Mouse (Mus musculus): ENCODE measurements around the gene Xkr7.

The Xkr7 gene

GRCm38 (mm10) chr2:153032973-153033372 is 1.3 kb downstream of the Xkr7 start:
- no peak for DNase-seq (ENCODE audit: low spot score in 2 of 2)

GRCm38 (mm10) chr2:153033545-153034230 is 2.0 kb downstream of the Xkr7 start:
- DNase-seq (ENCODE audit: low spot score in 2 of 2): no peak

- DNase-seq (ENCODE audit: low spot score in 2 of 2): no peak
These were observed 5.0 kb downstream of the Xkr7 start for GRCm38 (mm10) chr2:153036690-153037089.

- DNase-seq (ENCODE audit: low spot score in 2 of 2): no peak
These were observed 12.2 kb downstream of the Xkr7 start for GRCm38 (mm10) chr2:153043886-153044285.

GRCm38 (mm10) chr2:153045884-153046299 is 14.2 kb downstream of the Xkr7 start:
- peak; percentile 47 to 52 for DNase-seq (ENCODE audit: low spot score in 2 of 2)

GRCm38 (mm10) chr2:153047828-153048465 is 16.3 kb downstream of the Xkr7 start:
- DNase-seq (ENCODE audit: low spot score in 2 of 2): peak in 1 of 2 experiments; percentile 51

DNA sequence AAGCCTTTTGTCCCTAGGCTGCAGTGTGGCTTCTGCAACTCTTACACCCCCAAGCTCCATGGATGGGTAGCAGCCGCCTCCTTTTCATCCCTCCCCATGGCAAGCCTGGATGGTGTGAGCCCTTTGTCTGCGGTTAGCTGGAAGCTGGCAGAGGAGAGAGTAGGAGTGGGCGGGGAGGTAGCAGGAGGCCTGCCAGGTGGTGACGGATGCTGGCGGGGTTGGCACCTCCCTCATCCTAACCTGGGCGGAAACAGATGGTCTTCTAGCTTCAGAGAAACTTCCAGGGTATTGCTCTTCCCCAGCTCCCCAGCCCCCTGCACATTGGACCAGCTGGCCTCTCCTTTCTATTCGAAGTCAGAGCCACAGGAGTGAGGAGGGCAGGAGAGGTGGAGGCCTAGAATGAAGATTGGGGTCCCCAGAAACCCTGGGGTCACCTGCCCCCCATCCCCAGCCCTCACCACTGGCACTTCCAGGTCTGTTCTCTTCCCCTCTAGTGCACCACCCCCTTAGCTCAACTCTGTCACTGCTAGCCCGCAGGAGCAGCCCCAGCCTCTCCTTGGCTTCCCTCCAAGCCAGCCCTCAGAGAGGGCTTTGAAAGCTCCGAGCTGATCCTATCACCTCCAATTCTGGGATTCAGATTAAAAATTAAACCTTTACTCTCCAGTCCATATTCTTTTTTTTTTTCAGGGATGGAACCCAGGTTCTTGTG is 17.8 kb downstream of the Xkr7 start:
- peak; percentile 34 to 38 for DNase-seq (ENCODE audit: low spot score in 2 of 2)

- no peak for DNase-seq (ENCODE audit: low spot score in 2 of 2)
These were observed 18.3 kb downstream of the Xkr7 start for GRCm38 (mm10) chr2:153049997-153050358.

GRCm38 (mm10) chr2:153051095-153051494 is 19.4 kb downstream of the Xkr7 start:
- no peak for DNase-seq (ENCODE audit: low spot score in 2 of 2)

- DNase-seq (ENCODE audit: low spot score in 2 of 2): no peak
These were observed 19.9 kb downstream of the Xkr7 start for GRCm38 (mm10) chr2:153051537-153051936.

- peak in 1 of 2 experiments; percentile 33 for DNase-seq (ENCODE audit: low spot score in 2 of 2)
These were observed 21.2 kb downstream of the Xkr7 start for GRCm38 (mm10) chr2:153052700-153053351.

- no peak for DNase-seq (ENCODE audit: low spot score in 2 of 2)
These were observed 22.2 kb downstream of the Xkr7 start for GRCm38 (mm10) chr2:153053896-153054295.

GRCm38 (mm10) chr2:153055270-153055920 is 23.7 kb downstream of the Xkr7 start:
- no peak for DNase-seq (ENCODE audit: low spot score in 2 of 2)

- no peak for DNase-seq (ENCODE audit: low spot score in 2 of 2)
These were observed 26.7 kb downstream of the Xkr7 start for GRCm38 (mm10) chr2:153058365-153058764.

DNA sequence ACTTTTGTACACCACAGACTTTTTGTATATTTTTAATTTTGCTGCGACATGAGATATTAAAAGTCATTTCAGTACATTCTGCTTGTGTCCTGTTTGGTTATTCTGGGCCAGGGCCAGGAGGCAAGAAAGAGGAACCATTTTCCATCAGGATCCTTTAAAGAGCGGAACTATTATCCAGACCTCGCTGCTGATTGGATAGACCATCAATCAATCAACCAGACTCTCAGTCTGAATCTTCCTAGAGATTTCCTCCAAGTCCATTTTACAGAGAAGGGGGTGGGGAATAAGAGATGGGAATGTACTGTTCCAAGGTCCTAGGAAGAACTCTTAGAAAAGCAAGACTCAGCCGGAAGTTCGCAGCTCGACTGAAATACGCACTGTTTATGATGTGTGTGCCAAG is 28.6 kb downstream of the Xkr7 start:
- DNase-seq (ENCODE audit: low spot score in 2 of 2): no peak

DNA sequence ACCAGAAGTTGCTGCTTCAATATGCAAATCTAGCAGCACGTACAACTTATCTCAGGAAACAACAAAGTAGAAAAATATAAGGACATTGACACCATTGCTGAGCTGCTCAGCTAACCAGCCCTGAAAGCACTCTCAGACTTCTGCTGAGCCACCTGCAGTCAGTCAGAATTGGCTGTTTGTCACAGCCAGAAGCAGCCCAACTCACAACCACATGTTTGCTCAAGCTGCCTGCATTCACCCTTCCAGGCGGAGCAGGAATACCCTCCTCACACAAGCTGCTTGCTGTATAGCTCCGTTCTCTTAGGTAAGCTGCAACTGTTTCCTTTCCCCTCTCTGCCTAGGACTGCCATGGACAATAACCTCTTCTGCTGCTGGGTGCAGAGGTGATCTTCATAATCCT is 31.7 kb downstream of the Xkr7 start:
- no peak for DNase-seq (ENCODE audit: low spot score in 2 of 2)

GRCm38 (mm10) chr2:153064190-153064970 is 32.7 kb downstream of the Xkr7 start:
- DNase-seq (ENCODE audit: low spot score in 2 of 2): no peak

- no peak for DNase-seq (ENCODE audit: low spot score in 2 of 2)
These were observed 34.3 kb downstream of the Xkr7 start, which contains the start of gene Ccm2l for GRCm38 (mm10) chr2:153065747-153066508. Gene Ccm2l (plus strand): TSS chr2:153065955.

GRCm38 (mm10) chr2:153066991-153067390 is 35.3 kb downstream of the Xkr7 start:
- DNase-seq (ENCODE audit: low spot score in 2 of 2): no peak
